Mouse (Mus musculus) megakaryocyte, embryonic 14.5 days (primary cell): Measurements from ENCODE around the gene Akirin2.

Experiments
- FLI1 ChIP-seq: IDR thresholded peaks from 2 replicates; pipeline ENCODE4 v1.6.1; 2012; ENCODE audit warnings: low read length, inconsistent platforms, mixed read lengths
- GATA1 ChIP-seq: IDR thresholded peaks from 3 replicates; pipeline ENCODE4 v1.6.1; 2012; ENCODE audit warnings: mixed read lengths, low read length, inconsistent platforms, borderline replicate concordance

GRCm38 (mm10) chr4:34577028-34577427 lies 26.3 kb downstream of the Akirin2 start:
- TF ChIP-seq GATA1 (no peak), FLI1 (no peak)
